Comparison of ENCODE assay signal across 20 mouse cellular contexts in the genomic region with DNA sequence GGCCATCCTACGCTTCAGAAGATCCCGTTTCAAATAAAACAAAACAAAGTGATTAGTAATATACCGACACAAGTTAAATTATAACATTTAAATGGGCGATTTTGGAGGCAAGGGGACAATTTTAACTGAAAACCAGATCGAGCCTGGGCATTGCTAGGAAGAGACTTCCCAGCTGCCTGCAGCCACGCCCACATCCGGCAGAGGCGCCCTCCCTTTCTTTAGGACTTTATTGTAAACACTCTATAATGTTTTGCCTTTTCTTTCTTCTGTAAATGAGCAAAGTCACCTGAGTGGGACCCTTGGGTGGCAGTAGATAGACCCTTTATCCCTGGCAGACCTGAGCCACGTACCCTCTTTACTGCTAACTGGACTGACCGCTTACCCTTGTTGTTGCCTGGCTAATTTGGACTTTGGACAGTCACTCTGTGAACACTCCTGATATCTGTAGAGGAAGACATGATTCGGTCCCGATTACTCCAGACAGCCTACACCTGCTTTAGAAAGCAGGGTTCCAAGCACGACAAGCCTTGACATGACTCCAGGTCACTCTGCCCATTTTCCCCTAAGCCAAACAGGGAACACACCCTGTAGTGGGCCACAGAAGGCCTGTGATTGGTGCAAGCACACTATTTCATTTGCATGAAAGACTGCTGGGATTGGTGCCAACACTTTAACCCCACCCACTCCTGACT. TPM values are rescaled to one million over a fixed set of nuclear protein-coding genes. Genes with fewer than 3 reads are reported as not detected.
A peak's percentile ranks its signal among the peaks of the same experiment; 100 is the strongest.
DNase-seq lines count a peak whose midpoint lies in the region; ATAC-seq and TF ChIP-seq lines count a peak whose summit lies in the region.
"Had no signal": no experiment of that assay in that cellular context is flagged by ENCODE, and none has a peak within 500 bp of the region (broad histone marks: within the 10 kb centered on the region; RNA-seq: fewer than 3 reads in every experiment).

No protein-coding gene starts in this region.

- no peak overlapping the region for H3K27ac ChIP-seq in heart, embryonic 10.5 days
- H3K27ac ChIP-seq in ES-Bruce4 (ENCODE audit: insufficient read depth, low read length), result peak overlapping the region; percentile 96
- peak overlapping the region; percentile 14 for H3K27ac ChIP-seq in small intestine, adult 2 months (ENCODE audit: insufficient read depth, low read depth, low read length)
- no peak overlapping the region for H3K27ac ChIP-seq in kidney, embryonic 15.5 days
- H3K27ac ChIP-seq: embryonic facial prominence, embryonic 13.5 days; forebrain, embryonic 15.5 days; hindbrain, embryonic 12.5 days had no signal

- DNase-seq in heart, embryonic 10.5 days (ENCODE audit: low spot score), result peak; percentile 38
- no peak for DNase-seq in heart, adult 9 months (ENCODE audit: low spot score in 2 of 2)
- DNase-seq in brain, embryonic 14.5 days (ENCODE audit: low read depth), result peak; percentile 29
- no peak for DNase-seq in frontal cortex, postnatal 14 days (ENCODE audit: low spot score in 2 of 2)
- DNase-seq in heart, adult 11 months, result no peak
- DNase-seq: adrenal gland, adult 2 months; heart, postnatal 14 days; layer of hippocampus, postnatal 36 days; retina, postnatal 1 day; thymus, adult 18-20 months had no signal

- 0 out of 2 replicates have a peak, but pooled peaks cover 3% of the 10 kb centered on the region for H3K4me1 ChIP-seq in heart, embryonic 10.5 days
- H3K4me1 ChIP-seq in ES-Bruce4 (ENCODE audit: control insufficient read depth, insufficient read depth, low read length), result no peaks in the 10 kb centered on the region
- H3K4me1 ChIP-seq in small intestine, adult 2 months (ENCODE audit: control insufficient read depth, insufficient read depth, insufficient read length, low read length), result peaks cover 2% of the 10 kb centered on the region; the same call in 1 of the 2 replicates
- H3K4me1 ChIP-seq in kidney, embryonic 15.5 days, result 0 out of 2 replicates have a peak, but pooled peaks cover 2% of the 10 kb centered on the region
- H3K4me1 ChIP-seq: embryonic facial prominence, embryonic 13.5 days; forebrain, embryonic 15.5 days; heart, embryonic 12.5 days; hindbrain, embryonic 12.5 days had no signal

- no peaks in the 10 kb centered on the region for H3K27me3 ChIP-seq in heart, embryonic 10.5 days (ENCODE audit: insufficient read depth, poor library complexity, severe bottlenecking)
- H3K27me3 ChIP-seq in ES-Bruce4 (ENCODE audit: control insufficient read depth, insufficient read depth, low read length, poor library complexity, severe bottlenecking), result no peaks in the 10 kb centered on the region
- H3K27me3 ChIP-seq in small intestine, adult 2 months (ENCODE audit: control insufficient read depth, insufficient read depth, low read length), result no peaks in the 10 kb centered on the region
- no peaks in the 10 kb centered on the region for H3K27me3 ChIP-seq in kidney, embryonic 15.5 days
- H3K27me3 ChIP-seq: embryonic facial prominence, embryonic 13.5 days; forebrain, embryonic 15.5 days; heart, embryonic 12.5 days; hindbrain, embryonic 12.5 days had no signal

- no peaks in the 10 kb centered on the region for H3K36me3 ChIP-seq in heart, embryonic 10.5 days
- H3K36me3 ChIP-seq in ES-Bruce4 (ENCODE audit: control insufficient read depth, insufficient read depth, low read length, poor library complexity, severe bottlenecking), result no peaks in the 10 kb centered on the region
- H3K36me3 ChIP-seq in small intestine, adult 2 months (ENCODE audit: control insufficient read depth, insufficient read depth, low read length), result no peaks in the 10 kb centered on the region
- H3K36me3 ChIP-seq in kidney, embryonic 15.5 days, result no peaks in the 10 kb centered on the region
- H3K36me3 ChIP-seq: embryonic facial prominence, embryonic 13.5 days; forebrain, embryonic 15.5 days; G1E; heart, embryonic 12.5 days; hindbrain, embryonic 12.5 days had no signal

- peak overlapping the region; percentile 44; the same call in 1 of the 2 replicates for H3K9ac ChIP-seq in ES-Bruce4 (ENCODE audit: low read depth, poor library complexity, severe bottlenecking)
- no peak overlapping the region for H3K9ac ChIP-seq in kidney, embryonic 15.5 days
- H3K9ac ChIP-seq: embryonic facial prominence, embryonic 13.5 days; forebrain, embryonic 15.5 days; heart, embryonic 12.5 days; hindbrain, embryonic 12.5 days had no signal

- no peaks in the 10 kb centered on the region for H3K9me3 ChIP-seq in heart, embryonic 10.5 days
- H3K9me3 ChIP-seq in ES-Bruce4 (replicated peaks; ENCODE audit: control insufficient read depth, insufficient read depth, low read length, poor library complexity, severe bottlenecking), result no peaks in the 10 kb centered on the region
- no peaks in the 10 kb centered on the region for H3K9me3 ChIP-seq in kidney, embryonic 15.5 days (replicated peaks)
- H3K9me3 ChIP-seq: embryonic facial prominence, embryonic 13.5 days; forebrain, embryonic 15.5 days; G1E; hindbrain, embryonic 12.5 days had no signal

- no peak for ATAC-seq in kidney, embryonic 15.5 days (replicated peaks; ENCODE audit: low FRiP score)
- ATAC-seq: forebrain, embryonic 15.5 days; inflammation-experienced regulatory T-cells, adult 6 months had no signal

- TF ChIP-seq POLR2A in ES-Bruce4 (IDR thresholded peaks at IDR 0.05; ENCODE audit: insufficient read depth, low read length), result peak; percentile 38
- no peak for TF ChIP-seq POLR2A in brain, embryonic 14.5 days (IDR thresholded peaks at IDR 0.05; ENCODE audit: borderline replicate concordance, extremely low read depth, insufficient read depth, insufficient read length, poor library complexity, severe bottlenecking)
- no peak for TF ChIP-seq POLR2A in small intestine, adult 2 months (IDR thresholded peaks at IDR 0.05; ENCODE audit: low read depth, low read length)

- H3K4me3 ChIP-seq in heart, embryonic 10.5 days, result no peak overlapping the region
- H3K4me3 ChIP-seq in ES-Bruce4 (ENCODE audit: low read depth, low read length), result peak overlapping the region; percentile 64
- peak overlapping the region; percentile 18 for H3K4me3 ChIP-seq in small intestine, adult 2 months (ENCODE audit: low read depth, low read length)
- no peak overlapping the region for H3K4me3 ChIP-seq in kidney, embryonic 15.5 days (replicated peaks)
- H3K4me3 ChIP-seq: embryonic facial prominence, embryonic 13.5 days; forebrain, embryonic 15.5 days; heart, embryonic 12.5 days; hindbrain, embryonic 12.5 days had no signal

- TF ChIP-seq EP300 in ES-Bruce4 (IDR thresholded peaks at IDR 0.05; ENCODE audit: insufficient read depth, low read depth, low read length), result 0 out of 2 replicates have a peak, but pooled peaks have one; percentile 6

- 68% methylated on average over 13 of the region's 13 CpGs for WGBS in heart, embryonic 10.5 days
- 28% methylated on average over 13 of the region's 13 CpGs for WGBS in small intestine, adult 2 months
- 69% methylated on average over 13 of the region's 13 CpGs for WGBS in kidney, embryonic 15.5 days

- no peak for TF ChIP-seq CTCF in ES-Bruce4 (IDR thresholded peaks at IDR 0.05; ENCODE audit: low read depth, low read length)
- no peak for TF ChIP-seq CTCF in brain, embryonic 14.5 days (IDR thresholded peaks at IDR 0.05; ENCODE audit: borderline replicate concordance, extremely low read depth, insufficient read depth, insufficient read length)
- peak; percentile 64; the same call in 1 of the 2 replicates for TF ChIP-seq CTCF in small intestine, adult 2 months (IDR thresholded peaks at IDR 0.05; ENCODE audit: extremely low read depth, insufficient read length, insufficient replicate concordance, low read depth, low read length)

- no peak overlapping the region for H3K4me2 ChIP-seq in kidney, embryonic 15.5 days
- H3K4me2 ChIP-seq: embryonic facial prominence, embryonic 13.5 days; forebrain, embryonic 15.5 days; heart, embryonic 12.5 days; hindbrain, embryonic 12.5 days; midbrain, embryonic 11.5 days had no signal

RNA-seq across cellular contexts. Expression of a gene that starts 13.3 kb away (rescaled TPM):
- 0.43 and 0.63 TPM in 2 replicates for polyA plus RNA-seq in heart, embryonic 10.5 days (2016; fragmentation: Nextera tagmentation; extraction: Ambion mirVana)
- 0.32 TPM in 1 of 2 replicates, not detected in the other for polyA plus RNA-seq in ES-Bruce4 (2011; ENCODE audit: insufficient read depth, insufficient read length, low read depth, missing spikeins)
- 1.4 and 2.6 TPM in 2 replicates for polyA plus RNA-seq in brain, embryonic 14.5 days (2012; rRNA removed)
- polyA plus RNA-seq in small intestine, adult 2 months (2012; rRNA removed), result 0.18 and 0.35 TPM in 2 replicates
- polyA plus RNA-seq in kidney, embryonic 15.5 days (2015; fragmentation: Nextera tagmentation; extraction: Ambion mirVana), result 0.49 and 0.84 TPM in 2 replicates
- polyA plus RNA-seq: G1E; inflammation-experienced regulatory T-cells, adult 6 months had no signal

RNA-seq across cellular contexts. Expression of a gene that starts 26.3 kb away (rescaled TPM):
- polyA plus RNA-seq in heart, embryonic 10.5 days (2016; fragmentation: Nextera tagmentation; extraction: Ambion mirVana), result 238 and 281 TPM in 2 replicates
- 216 and 232 TPM in 2 replicates for polyA plus RNA-seq in ES-Bruce4 (2011; ENCODE audit: insufficient read depth, insufficient read length, low read depth, missing spikeins)
- 96.2 and 107 TPM in 2 replicates for polyA plus RNA-seq in brain, embryonic 14.5 days (2012; rRNA removed)
- 8.3 and 15.7 TPM in 2 replicates for polyA plus RNA-seq in small intestine, adult 2 months (2012; rRNA removed)
- polyA plus RNA-seq in kidney, embryonic 15.5 days (2015; fragmentation: Nextera tagmentation; extraction: Ambion mirVana), result 237 and 238 TPM in 2 replicates

Comparison
In these comparisons a context has a peak if more than half of its experiments do, and no peak if none do; other contexts are left out.
1. DNase-seq: peak in heart, embryonic 10.5 days (single experiment) and brain, embryonic 14.5 days (single experiment); none in heart, adult 9 months (0 of 2), frontal cortex, postnatal 14 days (0 of 2) and heart, adult 11 months (single experiment).
2. H3K27ac ChIP-seq: peak in ES-Bruce4 (single experiment) and small intestine, adult 2 months (single experiment); none in heart, embryonic 10.5 days (single experiment) and kidney, embryonic 15.5 days (single experiment).
3. H3K4me3 ChIP-seq: peak in ES-Bruce4 (single experiment) and small intestine, adult 2 months (single experiment); none in heart, embryonic 10.5 days (single experiment) and kidney, embryonic 15.5 days (single experiment).